Mouse (Mus musculus): Measurements from ENCODE around the gene Lgi4. TPM values are rescaled to one million over a fixed set of nuclear protein-coding genes. Genes with fewer than 3 reads are reported as not detected.

The Lgi4 gene
- polyA plus RNA-seq, 1 experiment from 2014 or later: 2.4 TPM

DNA sequence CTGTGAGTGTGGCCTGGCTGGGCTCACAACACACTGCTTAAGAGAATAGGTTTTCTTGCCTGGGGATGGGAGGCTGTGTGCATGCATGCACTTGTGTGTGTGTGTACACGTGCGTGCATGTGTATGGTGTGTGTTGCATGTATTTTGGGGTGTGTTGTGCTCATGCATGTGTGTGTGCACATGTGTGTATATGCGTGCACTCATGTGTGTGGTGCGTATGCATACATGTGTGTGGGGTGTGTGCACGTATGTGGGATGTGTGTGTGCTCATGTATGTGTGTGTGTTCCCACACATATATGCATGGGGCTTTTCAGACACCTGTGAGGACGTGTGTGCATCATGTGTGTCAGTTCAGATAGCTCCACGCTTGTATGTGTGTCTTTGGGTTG, 1.5 kb downstream of the Lgi4 start:
- no peak for DNase-seq (ENCODE audit: low spot score)
- Histone ChIP-seq H3K9me3 (ENCODE audit: control insufficient read depth, low read length) (no peaks in the 10 kb centered on the region), H3K27ac (ENCODE audit: low read depth) (no peak overlapping the region), H3K27me3 (replicated peaks; ENCODE audit: control insufficient read depth, insufficient read depth, low read length) (no peaks in the 10 kb centered on the region), H3K4me1 (replicated peaks; ENCODE audit: control insufficient read depth, insufficient read depth, low read length) (0 out of 2 replicates have a peak, but pooled peaks cover 3% of the 10 kb centered on the region), H3K4me2 (ENCODE audit: low read length) (peak overlapping the region; percentile 3; the same call in 1 of the 2 replicates), H3K4me3 (ENCODE audit: low read depth, low read length) (no peak overlapping the region), H3K36me3 (ENCODE audit: control insufficient read depth, insufficient read depth, low read length) (no peaks in the 10 kb centered on the region), H3K9ac (ENCODE audit: low read length) (no peak overlapping the region)
- no peak for ATAC-seq (replicated peaks; ENCODE audit: low FRiP score, low TSS enrichment, low read depth)
- 89% methylated on average over 7 of the region's 7 CpGs for WGBS

DNA sequence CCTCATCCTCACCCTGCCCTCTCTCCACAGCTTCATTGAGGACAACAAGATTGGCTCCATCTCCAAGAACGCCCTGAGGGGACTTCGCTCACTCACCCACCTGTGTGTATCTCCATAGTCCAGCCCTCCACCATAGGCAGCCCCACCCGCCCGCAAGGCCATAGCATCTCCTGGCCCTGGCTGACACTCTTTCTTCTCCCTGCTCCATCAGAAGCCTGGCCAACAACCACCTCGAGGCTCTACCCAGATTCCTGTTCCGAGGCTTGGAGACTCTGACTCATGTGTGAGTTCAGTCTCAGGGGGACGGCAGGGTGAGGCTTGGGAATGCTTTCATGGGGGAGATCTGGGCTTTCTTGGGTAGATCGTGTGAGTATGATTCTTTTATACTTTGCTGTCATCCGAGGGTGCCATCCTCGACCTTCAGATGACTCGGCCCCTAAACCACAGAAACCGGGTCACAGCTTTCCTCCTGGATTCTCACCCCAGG, 4.0 kb downstream of the Lgi4 start:
- no peaks in the 10 kb centered on the region for H3K4me1 ChIP-seq (replicated peaks; ENCODE audit: control insufficient read depth, insufficient read depth, low read length)
- no peak overlapping the region for H3K9ac ChIP-seq (ENCODE audit: low read length)
- no peak overlapping the region for H3K27ac ChIP-seq (ENCODE audit: low read depth)
- H3K9me3 ChIP-seq (ENCODE audit: control insufficient read depth, low read length): no peaks in the 10 kb centered on the region
- 81% methylated on average over 12 of the region's 12 CpGs for WGBS
- no peaks in the 10 kb centered on the region for H3K36me3 ChIP-seq (ENCODE audit: control insufficient read depth, insufficient read depth, low read length)
- DNase-seq (ENCODE audit: low spot score) (no peak), ATAC-seq (replicated peaks; ENCODE audit: low FRiP score, low TSS enrichment, low read depth) (no peak)
- no peak overlapping the region for H3K4me2 ChIP-seq (ENCODE audit: low read length)
- no peaks in the 10 kb centered on the region for H3K27me3 ChIP-seq (replicated peaks; ENCODE audit: control insufficient read depth, insufficient read depth, low read length)
- no peak overlapping the region for H3K4me3 ChIP-seq (ENCODE audit: low read depth, low read length)

DNA sequence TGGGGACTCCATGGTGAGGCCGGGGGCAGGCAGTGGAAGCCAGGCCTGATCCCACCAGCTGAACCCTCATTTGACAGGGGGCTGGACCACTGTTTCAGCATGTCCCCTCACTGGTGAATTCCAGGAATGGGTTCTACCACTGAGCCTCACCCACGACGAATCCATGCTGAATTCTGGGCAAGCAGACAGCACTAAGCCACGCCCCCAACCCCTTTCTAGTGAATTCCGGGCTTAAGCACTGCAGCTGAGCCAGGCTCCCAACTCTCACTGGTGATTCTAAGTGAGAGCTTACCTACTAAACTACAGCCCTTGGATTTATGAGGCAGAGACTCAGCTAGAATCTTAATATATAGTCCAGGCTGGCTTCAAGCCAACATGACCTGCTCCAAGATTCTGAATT, 8.7 kb downstream of the Lgi4 start:
- WGBS: 41% methylated on average over 5 of the region's 5 CpGs
- Histone ChIP-seq H3K27me3 (replicated peaks; ENCODE audit: control insufficient read depth, insufficient read depth, low read length) (no peaks in the 10 kb centered on the region), H3K4me1 (replicated peaks; ENCODE audit: control insufficient read depth, insufficient read depth, low read length) (peaks cover 8% of the 10 kb centered on the region), H3K4me3 (ENCODE audit: low read depth, low read length) (no peak overlapping the region), H3K9me3 (ENCODE audit: control insufficient read depth, low read length) (no peaks in the 10 kb centered on the region), H3K27ac (ENCODE audit: low read depth) (no peak overlapping the region), H3K36me3 (ENCODE audit: control insufficient read depth, insufficient read depth, low read length) (no peaks in the 10 kb centered on the region), H3K9ac (ENCODE audit: low read length) (no peak overlapping the region), H3K4me2 (ENCODE audit: low read length) (no peak overlapping the region)
- DNase-seq (ENCODE audit: low spot score) (no peak), ATAC-seq (replicated peaks; ENCODE audit: low FRiP score, low TSS enrichment, low read depth) (peak; percentile 51)

- no peaks in the 10 kb centered on the region for H3K27me3 ChIP-seq (replicated peaks; ENCODE audit: control insufficient read depth, insufficient read depth, low read length)
- 84% methylated on average over 14 of the region's 14 CpGs for WGBS
- DNase-seq (ENCODE audit: low spot score): no peak
Measured at GRCm38 (mm10) chr7:31069491-31069890, 10.3 kb downstream of the Lgi4 start.

DNA sequence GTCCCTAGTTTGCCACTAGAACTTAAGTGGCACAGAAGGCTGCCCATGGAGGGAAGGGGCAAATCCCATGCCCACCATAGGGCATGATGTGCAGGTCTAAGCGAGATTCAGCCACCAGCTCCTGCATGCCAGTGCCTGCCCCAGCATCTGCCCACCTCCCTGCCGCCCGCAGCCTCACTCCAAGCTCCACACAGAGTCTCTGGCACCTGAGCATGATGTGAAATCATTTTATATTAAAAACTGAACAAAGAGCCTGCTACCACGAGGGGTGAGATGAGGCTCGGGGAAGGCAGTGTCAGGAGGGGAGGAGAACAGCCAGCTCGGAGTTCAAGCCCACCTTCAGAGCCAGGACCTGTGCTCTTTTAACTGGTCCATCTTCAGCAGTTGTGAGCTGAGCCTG, 11.2 kb downstream of the Lgi4 start:
- ATAC-seq (replicated peaks; ENCODE audit: low FRiP score, low TSS enrichment, low read depth) (no peak), DNase-seq (ENCODE audit: low spot score) (no peak)
- no peak overlapping the region for H3K9ac ChIP-seq (ENCODE audit: low read length)
- no peak overlapping the region for H3K4me3 ChIP-seq (ENCODE audit: low read depth, low read length)
- H3K27ac ChIP-seq (ENCODE audit: low read depth): no peak overlapping the region
- H3K4me1 ChIP-seq (replicated peaks; ENCODE audit: control insufficient read depth, insufficient read depth, low read length): peaks cover 8% of the 10 kb centered on the region
- no peaks in the 10 kb centered on the region for H3K27me3 ChIP-seq (replicated peaks; ENCODE audit: control insufficient read depth, insufficient read depth, low read length)
- no peak overlapping the region for H3K4me2 ChIP-seq (ENCODE audit: low read length)
- WGBS: 83% methylated on average over 6 of the region's 6 CpGs
- H3K9me3 ChIP-seq (ENCODE audit: control insufficient read depth, low read length): no peaks in the 10 kb centered on the region
- H3K36me3 ChIP-seq (ENCODE audit: control insufficient read depth, insufficient read depth, low read length): no peaks in the 10 kb centered on the region

More at GRCm38 (mm10) chr7:31069491-31069890, 10.3 kb downstream of the Lgi4 start:
- Histone ChIP-seq H3K36me3 (ENCODE audit: control insufficient read depth, insufficient read depth, low read length) (no peaks in the 10 kb centered on the region), H3K27ac (ENCODE audit: low read depth) (no peak overlapping the region), H3K9me3 (ENCODE audit: control insufficient read depth, low read length) (no peaks in the 10 kb centered on the region), H3K9ac (ENCODE audit: low read length) (no peak overlapping the region), H3K4me2 (ENCODE audit: low read length) (no peak overlapping the region), H3K4me1 (replicated peaks; ENCODE audit: control insufficient read depth, insufficient read depth, low read length) (peaks cover 8% of the 10 kb centered on the region), H3K4me3 (ENCODE audit: low read depth, low read length) (no peak overlapping the region)
- no peak for ATAC-seq (replicated peaks; ENCODE audit: low FRiP score, low TSS enrichment, low read depth)

GRCm38 (mm10) chr7:31072326-31072725, 13.2 kb downstream of the Lgi4 start:
- peak overlapping the region; percentile 6; the same call in 1 of the 2 replicates for H3K4me2 ChIP-seq (ENCODE audit: low read length)
- peak overlapping the region; percentile 51; the same call in 1 of the 2 replicates for H3K27ac ChIP-seq (ENCODE audit: low read depth)
- no peaks in the 10 kb centered on the region for H3K9me3 ChIP-seq (ENCODE audit: control insufficient read depth, low read length)
- H3K36me3 ChIP-seq (ENCODE audit: control insufficient read depth, insufficient read depth, low read length): no peaks in the 10 kb centered on the region
- WGBS: 24% methylated on average over 9 of the region's 9 CpGs
- H3K9ac ChIP-seq (ENCODE audit: low read length): no peak overlapping the region
- DNase-seq (ENCODE audit: low spot score): no peak
- peaks cover 8% of the 10 kb centered on the region for H3K4me1 ChIP-seq (replicated peaks; ENCODE audit: control insufficient read depth, insufficient read depth, low read length)
- ATAC-seq (replicated peaks; ENCODE audit: low FRiP score, low TSS enrichment, low read depth): no peak
- H3K27me3 ChIP-seq (replicated peaks; ENCODE audit: control insufficient read depth, insufficient read depth, low read length): no peaks in the 10 kb centered on the region
- no peak overlapping the region for H3K4me3 ChIP-seq (ENCODE audit: low read depth, low read length)

- no peaks in the 10 kb centered on the region for H3K36me3 ChIP-seq (ENCODE audit: control insufficient read depth, insufficient read depth, low read length)
- H3K9ac ChIP-seq (ENCODE audit: low read length): no peak overlapping the region
- ATAC-seq (replicated peaks; ENCODE audit: low FRiP score, low TSS enrichment, low read depth) (no peak), DNase-seq (ENCODE audit: low spot score) (no peak)
- no peak overlapping the region for H3K27ac ChIP-seq (ENCODE audit: low read depth)
- H3K4me2 ChIP-seq (ENCODE audit: low read length): no peak overlapping the region
- no peaks in the 10 kb centered on the region for H3K27me3 ChIP-seq (replicated peaks; ENCODE audit: control insufficient read depth, insufficient read depth, low read length)
- peaks cover 8% of the 10 kb centered on the region for H3K4me1 ChIP-seq (replicated peaks; ENCODE audit: control insufficient read depth, insufficient read depth, low read length)
- no peak overlapping the region for H3K4me3 ChIP-seq (ENCODE audit: low read depth, low read length)
- H3K9me3 ChIP-seq (ENCODE audit: control insufficient read depth, low read length): no peaks in the 10 kb centered on the region
Measured at GRCm38 (mm10) chr7:31073546-31073945, 14.4 kb downstream of the Lgi4 start.

DNA sequence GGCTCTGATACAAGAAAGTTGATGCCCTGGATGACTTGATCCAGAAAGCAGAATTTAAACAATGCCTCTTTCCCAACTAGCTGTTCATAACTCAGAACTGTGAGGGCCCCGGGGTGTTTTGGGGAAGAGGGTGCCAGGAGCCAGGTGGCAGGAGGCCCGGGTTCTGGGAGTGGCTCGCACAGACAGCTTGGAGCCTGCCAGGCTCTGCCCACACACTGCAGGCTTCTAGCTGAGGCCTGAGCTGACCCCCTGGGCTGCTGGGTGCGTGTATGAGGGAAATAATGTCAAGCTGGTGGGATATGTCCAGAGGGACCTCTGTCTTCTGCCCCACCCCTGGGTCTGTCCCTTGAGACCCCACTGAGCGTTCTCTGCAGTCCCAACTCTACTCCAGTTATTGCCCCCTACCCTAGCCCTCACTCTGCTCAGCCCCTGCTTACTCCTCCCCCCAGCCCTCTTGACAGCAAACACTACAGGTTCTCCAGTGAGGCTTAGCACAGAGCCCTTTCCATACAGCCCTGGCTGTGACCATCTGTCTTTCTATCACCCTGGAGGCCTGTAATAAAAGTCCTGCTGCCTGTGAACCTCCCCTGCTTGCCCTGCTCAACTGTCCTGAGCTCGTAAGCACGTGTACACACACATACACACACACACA, 15.0 kb downstream of the Lgi4 start:
- no peak for DNase-seq (ENCODE audit: low spot score)
- H3K9me3 ChIP-seq (ENCODE audit: control insufficient read depth, low read length): no peaks in the 10 kb centered on the region
- no peak overlapping the region for H3K4me3 ChIP-seq (ENCODE audit: low read depth, low read length)
- ATAC-seq (replicated peaks; ENCODE audit: low FRiP score, low TSS enrichment, low read depth): no peak
- no peaks in the 10 kb centered on the region for H3K36me3 ChIP-seq (ENCODE audit: control insufficient read depth, insufficient read depth, low read length)
- WGBS: 36% methylated on average over 7 of the region's 7 CpGs
- H3K9ac ChIP-seq (ENCODE audit: low read length): no peak overlapping the region
- H3K27ac ChIP-seq (ENCODE audit: low read depth): no peak overlapping the region
- H3K4me1 ChIP-seq (replicated peaks; ENCODE audit: control insufficient read depth, insufficient read depth, low read length): peaks cover 8% of the 10 kb centered on the region
- no peaks in the 10 kb centered on the region for H3K27me3 ChIP-seq (replicated peaks; ENCODE audit: control insufficient read depth, insufficient read depth, low read length)
- no peak overlapping the region for H3K4me2 ChIP-seq (ENCODE audit: low read length)

- 66% methylated on average over 5 of the region's 5 CpGs for WGBS
- no peak overlapping the region for H3K4me3 ChIP-seq (ENCODE audit: low read depth, low read length)
- no peak overlapping the region for H3K9ac ChIP-seq (ENCODE audit: low read length)
- no peak for DNase-seq (ENCODE audit: low spot score)
- H3K36me3 ChIP-seq (ENCODE audit: control insufficient read depth, insufficient read depth, low read length): no peaks in the 10 kb centered on the region
- no peaks in the 10 kb centered on the region for H3K27me3 ChIP-seq (replicated peaks; ENCODE audit: control insufficient read depth, insufficient read depth, low read length)
- peaks cover 8% of the 10 kb centered on the region for H3K4me1 ChIP-seq (replicated peaks; ENCODE audit: control insufficient read depth, insufficient read depth, low read length)
- ATAC-seq (replicated peaks; ENCODE audit: low FRiP score, low TSS enrichment, low read depth): no peak
- no peak overlapping the region for H3K4me2 ChIP-seq (ENCODE audit: low read length)
- H3K9me3 ChIP-seq (ENCODE audit: control insufficient read depth, low read length): no peaks in the 10 kb centered on the region
- no peak overlapping the region for H3K27ac ChIP-seq (ENCODE audit: low read depth)
Measured at GRCm38 (mm10) chr7:31074713-31075069, 15.5 kb downstream of the Lgi4 start.
